Mouse (Mus musculus): Measurements from ENCODE around the gene Grhpr. TPM values are rescaled to one million over a fixed set of nuclear protein-coding genes. Genes with fewer than 3 reads are reported as not detected.
"Not testable (repeated sequence)": the region's sequence is repeated elsewhere in the genome, so short reads cannot be mapped to it uniquely, and the experiment has no call there.

The Grhpr gene
- total RNA-seq (2022) = 10 to 100 TPM; 34.0 to 54.1 (median 44.9) TPM

- peak; percentile 58 for DNase-seq (ENCODE audit: low spot score)
Observed at GRCm38 (mm10) chr4:44981280-44981973, at the start of gene Grhpr. Grhpr (plus strand) TSS chr4:44981395.

DNA sequence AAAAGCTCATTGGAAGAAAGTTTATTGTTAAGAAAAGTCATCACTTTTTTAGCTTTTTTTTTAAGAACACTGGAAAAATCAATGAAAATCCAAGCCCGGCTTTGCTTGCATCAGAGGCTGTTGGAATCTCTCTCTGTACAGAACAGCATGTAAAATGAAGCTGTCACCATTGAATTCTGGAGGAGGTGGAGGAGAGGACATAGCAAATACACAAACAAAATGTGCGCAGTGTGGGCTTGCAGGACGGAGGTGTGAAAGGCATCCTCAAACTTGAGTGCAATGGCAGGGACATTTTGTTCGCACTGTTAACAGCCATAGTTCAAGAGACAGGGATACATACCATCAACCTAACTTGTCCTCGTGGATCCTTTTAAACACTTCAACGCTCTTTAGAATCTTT lies 49.5 kb upstream of the Grhpr start:
- DNase-seq (ENCODE audit: low spot score) = no peak

DNA sequence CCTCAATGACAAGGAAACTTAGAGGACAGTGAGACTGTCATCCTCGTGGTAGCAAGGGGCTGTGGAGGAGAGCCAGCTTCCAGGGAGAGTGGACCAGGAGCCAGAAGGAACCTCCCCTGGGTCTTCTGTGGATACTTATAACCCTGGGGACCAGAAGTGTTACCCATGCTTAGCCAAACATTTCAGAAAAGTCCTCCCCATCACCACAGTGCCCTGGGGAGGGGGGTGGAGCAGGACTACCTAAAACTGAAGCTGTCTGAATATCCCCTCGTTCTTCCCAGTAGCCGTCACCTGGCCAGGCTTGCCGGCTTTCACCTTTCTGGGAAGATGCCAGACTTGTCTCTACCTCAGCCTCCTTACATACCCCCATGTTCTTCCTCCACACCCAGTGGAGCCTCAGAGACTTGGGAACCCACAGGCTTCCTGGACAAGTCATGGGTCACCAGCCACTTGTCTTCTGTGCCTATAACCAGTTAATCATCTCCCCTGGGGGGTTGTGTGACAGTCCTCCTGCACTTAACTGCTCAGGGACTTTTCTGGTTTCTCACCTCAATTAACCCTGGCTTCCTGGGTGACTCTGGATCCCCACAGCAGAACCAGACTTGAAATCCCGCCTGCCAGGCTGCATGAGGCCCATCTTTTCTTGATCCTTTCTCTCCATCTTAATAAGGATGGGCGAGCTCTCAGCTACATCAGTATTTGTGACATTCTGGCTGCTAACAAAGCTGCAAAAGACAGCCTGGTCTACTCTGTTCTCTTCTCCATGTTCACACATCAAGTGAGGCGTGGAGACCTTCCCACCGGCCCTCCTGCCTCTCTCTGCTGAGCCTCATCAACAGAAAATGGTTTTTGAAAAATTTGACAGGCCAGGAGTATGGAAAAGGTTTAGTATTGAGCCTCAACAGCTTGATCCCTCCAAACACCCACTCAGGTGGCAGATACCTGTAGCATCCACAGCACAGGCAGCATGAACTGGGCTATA lies 42.5 kb upstream of the Grhpr start:
- DNase-seq (ENCODE audit: low spot score) = no peak

DNA sequence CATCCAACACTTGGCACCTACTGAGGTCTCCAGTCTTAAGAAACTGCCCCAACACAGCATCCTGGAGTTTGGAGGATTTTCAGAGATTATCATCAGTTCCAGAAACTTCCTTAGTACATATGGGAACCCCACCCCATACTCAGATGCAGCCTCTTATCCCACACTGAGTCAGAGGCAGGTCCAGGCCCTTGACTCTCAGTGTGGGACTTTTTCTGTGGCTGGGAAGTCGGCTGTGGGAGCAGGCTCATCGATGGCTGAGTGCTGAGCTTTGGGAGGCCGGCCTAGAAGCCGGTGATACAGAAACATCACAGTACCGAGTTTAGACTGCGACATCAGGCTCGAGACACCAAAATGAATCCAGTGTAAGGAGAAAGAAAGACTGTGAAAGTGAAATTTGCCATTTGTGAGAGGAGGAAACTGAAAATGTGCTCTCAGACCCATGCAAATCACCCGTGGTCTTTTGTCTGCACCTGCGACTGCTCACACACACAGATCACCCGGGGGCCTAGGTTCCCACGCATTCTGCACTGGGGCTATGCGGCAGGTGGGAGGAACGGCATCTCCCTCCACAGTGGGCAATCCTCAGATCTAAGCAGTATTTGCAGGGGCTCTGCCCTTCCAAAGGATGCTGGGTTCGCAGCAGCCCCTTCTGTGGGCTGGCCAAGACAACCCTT lies 41.5 kb upstream of the Grhpr start:
- no peak for DNase-seq (ENCODE audit: low spot score)

- no peak for DNase-seq (ENCODE audit: low spot score)
Observed at GRCm38 (mm10) chr4:44940286-44940685, 40.9 kb upstream of the Grhpr start.

- no peak for DNase-seq (ENCODE audit: low spot score)
Observed at GRCm38 (mm10) chr4:44942237-44942636, 39.0 kb upstream of the Grhpr start.

DNA sequence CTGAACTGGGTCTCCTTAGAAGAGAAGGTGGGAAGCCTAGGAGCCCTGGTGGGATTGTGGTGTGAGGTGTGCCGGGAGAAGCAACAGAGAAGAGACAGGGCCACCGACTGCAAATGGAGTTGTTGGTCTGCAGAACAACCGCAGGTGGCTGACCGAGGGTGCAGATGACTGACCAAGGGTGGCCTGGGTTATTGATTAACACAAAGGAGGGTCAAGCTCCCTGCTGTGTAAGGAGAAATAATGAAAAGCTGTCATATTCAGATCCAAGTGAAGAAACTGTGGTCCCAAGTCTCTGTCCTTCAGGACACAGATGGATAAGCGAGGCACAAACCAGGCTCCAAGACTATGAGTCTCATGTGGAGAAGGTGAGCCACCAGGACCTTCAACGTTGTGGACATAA lies 37.7 kb upstream of the Grhpr start:
- DNase-seq (ENCODE audit: low spot score) = no peak

DNA sequence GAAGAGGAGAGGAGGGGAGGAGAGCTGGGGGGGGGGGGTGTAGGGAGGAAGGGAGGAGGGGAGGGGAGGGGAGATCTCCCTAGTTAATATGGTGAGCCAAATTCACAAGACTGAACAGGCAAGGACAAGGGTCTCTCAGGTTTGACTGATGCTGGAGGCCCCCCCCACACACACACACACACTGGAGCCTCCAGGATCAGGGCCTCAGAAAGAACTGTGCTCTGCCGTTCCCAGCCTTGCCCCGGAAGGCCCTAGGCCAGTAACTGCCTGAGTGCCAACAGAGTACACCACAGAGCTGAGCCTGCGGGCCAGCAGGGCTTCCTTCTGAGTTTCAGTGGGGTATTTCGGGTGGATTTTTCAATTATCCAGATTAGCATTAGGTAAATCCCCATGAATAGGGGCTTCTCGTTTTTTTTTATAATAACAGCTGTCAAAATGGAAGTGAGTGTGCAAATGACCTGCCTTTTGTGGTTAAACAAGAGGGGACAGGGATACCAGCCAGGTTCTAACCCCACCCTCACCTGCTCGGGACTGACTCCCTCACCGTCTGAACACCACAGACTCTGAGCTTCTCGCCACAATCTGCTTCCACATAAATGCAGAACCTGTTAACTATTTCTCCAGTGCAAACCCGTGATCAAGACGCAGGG lies 36.6 kb upstream of the Grhpr start:
- DNase-seq (ENCODE audit: low spot score) = no peak

GRCm38 (mm10) chr4:44946126-44946525 lies 35.1 kb upstream of the Grhpr start:
- not testable (repeated sequence) for DNase-seq (ENCODE audit: low spot score)

DNA sequence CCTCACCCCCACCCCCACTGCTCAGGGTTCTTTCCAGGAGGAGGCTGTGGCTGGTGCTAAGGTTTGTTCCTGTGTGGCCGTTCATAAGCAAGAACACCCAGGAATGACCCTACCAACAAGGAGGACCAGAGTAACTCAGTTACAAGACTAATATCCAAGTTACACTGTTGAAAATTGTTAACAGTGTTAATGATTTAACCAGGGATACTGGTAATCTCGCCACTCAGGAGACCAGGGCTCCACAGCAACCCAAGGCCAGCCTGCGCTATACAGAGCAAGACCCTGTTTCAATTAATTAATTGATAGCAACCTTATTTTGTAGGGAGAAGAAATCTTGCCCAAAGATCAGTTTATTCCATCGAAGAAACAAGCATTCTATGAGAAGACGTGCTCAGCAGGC lies 33.7 kb upstream of the Grhpr start:
- DNase-seq (ENCODE audit: low spot score) = no peak

- DNase-seq (ENCODE audit: low spot score) = no peak
Observed at GRCm38 (mm10) chr4:44948314-44948713, 32.9 kb upstream of the Grhpr start.

GRCm38 (mm10) chr4:44953041-44953440 lies 28.2 kb upstream of the Grhpr start:
- no peak for DNase-seq (ENCODE audit: low spot score)

- no peak for DNase-seq (ENCODE audit: low spot score)
Observed at GRCm38 (mm10) chr4:44958776-44959175, 22.4 kb upstream of the Grhpr start.

DNA sequence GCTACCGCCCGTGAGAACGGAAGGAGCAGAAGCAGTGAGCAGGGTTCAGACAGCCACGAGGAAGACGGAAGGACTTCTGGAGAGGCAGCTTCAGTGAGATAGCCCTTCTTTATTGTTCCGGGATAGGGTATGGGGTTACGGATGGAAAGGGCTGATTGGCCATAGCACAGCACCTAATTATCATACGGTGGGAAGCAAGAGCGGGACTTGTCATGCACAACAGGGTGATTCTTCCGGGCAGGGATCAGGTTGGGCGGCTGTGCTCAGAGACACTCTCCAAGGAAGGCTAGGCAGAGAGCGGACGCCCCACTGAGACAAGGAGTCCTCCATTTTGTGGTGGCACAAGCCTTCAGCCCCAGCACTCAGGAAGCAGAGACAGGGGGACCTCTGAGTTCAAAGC lies 22.0 kb upstream of the Grhpr start:
- no peak for DNase-seq (ENCODE audit: low spot score)

DNA sequence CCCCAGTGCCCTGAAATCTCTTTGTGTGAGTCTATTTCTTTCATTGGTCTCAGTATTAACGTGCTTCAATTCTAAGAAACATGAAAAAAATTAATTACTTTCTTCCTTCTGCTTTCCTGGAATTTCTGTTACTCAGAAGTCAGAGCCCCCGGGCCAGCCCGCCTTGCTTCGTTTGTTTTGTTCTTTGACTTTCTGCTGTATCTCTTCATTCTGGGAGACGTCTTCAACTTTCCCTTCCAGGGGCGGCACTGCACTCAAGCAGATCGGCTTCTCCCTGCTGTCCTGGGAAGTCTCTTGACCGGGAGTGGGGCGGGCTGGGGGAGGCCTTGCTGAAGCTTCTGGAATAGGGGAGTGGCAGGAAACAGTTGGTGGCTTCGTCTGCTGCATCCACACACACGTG lies 18.0 kb upstream of the Grhpr start:
- DNase-seq (ENCODE audit: low spot score) = no peak

DNA sequence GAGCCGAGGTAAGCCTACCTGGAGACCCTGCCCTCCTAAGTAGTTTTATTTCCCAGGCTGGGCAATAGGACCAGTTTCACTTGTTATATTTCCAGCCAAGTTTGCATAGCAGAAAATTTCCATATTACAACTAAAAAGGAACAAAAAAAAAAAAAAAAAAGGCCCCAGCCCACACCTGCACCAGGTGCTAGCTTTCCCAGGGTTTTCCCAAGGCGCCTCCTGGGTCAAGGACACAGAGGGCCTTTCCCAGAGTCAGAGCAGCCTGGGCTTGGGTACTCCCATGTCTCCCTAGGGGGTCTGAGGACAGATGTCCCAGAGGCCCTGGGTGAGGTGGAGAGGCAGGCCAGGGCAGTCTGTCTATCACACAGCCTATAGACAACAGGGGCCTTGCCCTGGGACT lies 16.0 kb upstream of the Grhpr start:
- no peak for DNase-seq (ENCODE audit: low spot score)

- no peak for DNase-seq (ENCODE audit: low spot score)
Observed at GRCm38 (mm10) chr4:44965736-44966135, 15.5 kb upstream of the Grhpr start.

DNA sequence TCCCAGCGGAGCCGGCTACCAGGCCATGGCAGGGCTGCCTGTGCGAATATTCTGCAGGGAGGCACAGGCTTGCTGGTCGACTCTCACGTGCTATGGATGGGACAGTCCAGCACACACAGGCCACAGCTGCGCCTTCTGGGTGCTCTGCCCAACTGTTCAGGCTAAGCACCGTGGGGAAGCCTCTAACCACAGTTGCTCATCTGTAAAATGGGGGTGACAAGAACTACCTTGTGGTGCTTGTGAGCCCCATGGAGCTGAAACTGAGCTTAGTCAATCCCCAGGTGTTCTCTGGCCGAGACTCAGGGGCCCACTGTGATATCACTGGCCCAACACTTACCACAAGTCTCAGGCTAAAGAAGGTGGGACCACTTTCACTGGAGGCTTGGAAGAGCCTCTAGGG lies 13.8 kb upstream of the Grhpr start:
- no peak for DNase-seq (ENCODE audit: low spot score)

DNA sequence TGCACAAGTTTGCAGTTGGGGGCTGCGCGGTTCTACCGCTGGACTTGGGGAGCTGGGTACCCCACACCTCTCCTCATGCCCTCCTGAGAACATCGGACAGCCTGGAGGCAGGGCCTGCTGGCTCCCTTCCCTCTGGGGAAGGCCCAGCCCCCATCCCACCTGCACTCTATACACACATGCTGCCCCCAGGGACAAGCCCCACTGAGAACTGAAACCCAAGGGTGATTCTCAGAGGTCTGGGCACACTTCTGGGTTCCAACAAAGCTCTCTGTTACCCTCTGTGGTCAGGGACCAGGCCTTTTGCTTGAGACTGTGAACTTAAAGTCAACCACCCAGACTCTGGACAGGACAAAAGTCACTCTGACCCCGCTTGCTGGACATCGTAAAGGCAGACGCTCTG lies 11.1 kb upstream of the Grhpr start:
- DNase-seq (ENCODE audit: low spot score) = no peak

DNA sequence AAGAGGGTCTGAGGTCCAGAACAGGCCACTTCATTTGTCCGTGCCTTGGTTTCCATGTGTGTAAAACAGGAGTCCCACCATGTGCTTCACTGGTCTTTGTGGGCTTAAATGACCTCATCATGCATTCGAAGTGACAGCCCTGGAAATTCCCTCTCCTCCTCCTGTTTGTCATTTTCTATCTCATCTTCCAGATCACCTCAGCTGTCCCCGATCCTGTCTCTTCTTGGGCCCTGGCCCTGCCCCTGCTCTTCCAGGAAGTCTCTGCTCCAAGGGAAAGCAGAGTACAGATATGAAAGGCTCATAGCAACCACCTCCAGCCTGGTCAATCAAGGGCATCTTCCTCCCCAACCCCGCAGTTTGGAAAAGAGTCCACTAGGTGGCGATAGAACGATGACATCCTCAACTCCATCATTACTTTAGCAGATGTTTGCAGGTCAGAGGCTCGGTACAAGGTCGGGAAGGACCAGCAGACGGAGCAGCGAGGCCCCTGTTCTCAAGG lies 10.5 kb upstream of the Grhpr start:
- DNase-seq (ENCODE audit: low spot score) = peak; percentile 46

DNA sequence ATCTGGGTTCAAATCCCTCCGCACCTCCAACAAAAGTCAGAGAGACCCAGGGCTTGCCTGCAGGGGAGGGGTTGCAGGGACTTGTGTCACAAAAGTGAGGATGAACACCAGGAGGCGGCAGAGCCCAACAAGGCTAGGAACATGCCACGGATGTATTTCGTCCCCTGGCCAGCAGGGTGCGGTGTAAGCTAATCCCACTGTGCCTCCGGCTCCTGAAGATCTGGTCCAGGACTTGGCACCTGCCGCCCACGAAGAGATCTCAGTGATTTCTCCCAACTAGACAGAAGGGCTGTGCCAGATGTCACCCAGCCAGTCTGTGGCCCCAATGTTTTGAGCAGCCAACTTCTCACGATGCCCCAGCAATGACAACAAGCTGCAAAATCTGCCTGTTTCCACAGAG lies 7.7 kb upstream of the Grhpr start:
- peak; percentile 79 for DNase-seq (ENCODE audit: low spot score)

- no peak for DNase-seq (ENCODE audit: low spot score)
Observed at GRCm38 (mm10) chr4:44973871-44974270, 7.3 kb upstream of the Grhpr start.
